ENCODE assay signal across 31 mouse cellular contexts in the genomic region with DNA sequence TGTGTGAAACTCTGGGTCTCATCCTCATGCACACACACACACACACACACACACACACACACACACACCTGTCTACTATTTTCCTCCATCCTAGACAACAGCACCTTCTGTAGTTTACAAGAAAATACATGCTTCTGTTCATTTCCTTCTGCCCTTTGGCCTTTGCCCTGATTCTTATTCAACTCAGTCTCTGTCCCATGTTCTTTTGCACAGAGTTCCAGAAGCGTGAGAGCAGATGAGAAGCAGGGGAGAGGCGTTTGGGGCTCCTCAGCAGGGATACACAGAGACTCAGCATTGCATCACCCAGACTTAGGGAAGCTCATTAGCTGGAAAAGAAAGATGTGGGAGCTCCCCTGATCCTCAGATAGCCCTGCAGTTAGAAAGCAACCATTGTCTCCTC. TPM values are rescaled to one million over a fixed set of nuclear protein-coding genes. Genes with fewer than 3 reads are reported as not detected.
A peak's percentile ranks its signal among the peaks of the same experiment; 100 is the strongest.
DNase-seq lines count a peak whose midpoint lies in the region; ATAC-seq lines count a peak whose summit lies in the region.
"Had no signal": no experiment of that assay in that cellular context is flagged by ENCODE, and none has a peak within 500 bp of the region (broad histone marks: within the 10 kb centered on the region; RNA-seq: fewer than 3 reads in every experiment).

No protein-coding gene starts in this region.

- H3K9ac ChIP-seq in kidney, embryonic 15.5 days = no peak overlapping the region
- no peak overlapping the region for H3K9ac ChIP-seq in stomach, embryonic 15.5 days
- H3K9ac ChIP-seq: embryonic facial prominence, embryonic 12.5 days; forebrain, embryonic 15.5 days; heart, embryonic 15.5 days; limb, embryonic 15.5 days; liver, embryonic 13.5 days; midbrain, embryonic 13.5 days had no signal

- H3K9me3 ChIP-seq in kidney, embryonic 15.5 days (replicated peaks) = no peaks in the 10 kb centered on the region
- H3K9me3 ChIP-seq in stomach, embryonic 15.5 days = no peaks in the 10 kb centered on the region
- H3K9me3 ChIP-seq: embryonic facial prominence, embryonic 12.5 days; forebrain, embryonic 10.5 days; forebrain, embryonic 15.5 days; G1E; heart, embryonic 15.5 days; limb, embryonic 10.5 days; limb, embryonic 15.5 days; liver, embryonic 13.5 days; megakaryocyte, embryonic 14.5 days; midbrain, embryonic 13.5 days had no signal

- DNase-seq in heart, adult 11 months = peak; percentile 67
- no peak for DNase-seq in heart, adult 9 months (ENCODE audit: low spot score in 2 of 2)
- peak; percentile 66 for DNase-seq in kidney, adult 9 months
- DNase-seq in adipocyte (ENCODE audit: low spot score) = peak; percentile 74
- no peak for DNase-seq in right cerebral cortex, postnatal 25 days
- DNase-seq: adrenal gland, postnatal 10 days; cerebellum, adult 11 months; cerebellum, adult 9-10 months; cerebellum, postnatal 36 days; gastrocnemius, adult 2 months; gastrocnemius, postnatal 36 days; heart, adult 2 months; layer of hippocampus, adult 9-11 months; liver, embryonic 13.5 days; lung, adult 18-20 months; lung, postnatal 4 days; right cerebral cortex, adult 18-20 months; right cerebral cortex, postnatal 4 days; thymus, postnatal 4 days had no signal

- no peak overlapping the region for H3K4me3 ChIP-seq in kidney, embryonic 15.5 days (replicated peaks)
- H3K4me3 ChIP-seq in stomach, embryonic 15.5 days (replicated peaks) = no peak overlapping the region
- H3K4me3 ChIP-seq: embryonic facial prominence, embryonic 12.5 days; forebrain, embryonic 10.5 days; forebrain, embryonic 15.5 days; gastrocnemius, adult 2 months; heart, adult 2 months; heart, embryonic 15.5 days; limb, embryonic 10.5 days; limb, embryonic 15.5 days; liver, embryonic 13.5 days; megakaryocyte, embryonic 14.5 days; midbrain, embryonic 13.5 days had no signal

- H3K4me2 ChIP-seq in kidney, embryonic 15.5 days = no peak overlapping the region
- no peak overlapping the region for H3K4me2 ChIP-seq in stomach, embryonic 15.5 days
- H3K4me2 ChIP-seq: embryonic facial prominence, embryonic 12.5 days; forebrain, embryonic 15.5 days; heart, embryonic 15.5 days; limb, embryonic 15.5 days; liver, embryonic 13.5 days; midbrain, embryonic 13.5 days had no signal

- peaks cover 15% of the 10 kb centered on the region for H3K4me1 ChIP-seq in kidney, embryonic 15.5 days
- peaks cover 5% of the 10 kb centered on the region; the same call in 1 of the 2 replicates for H3K4me1 ChIP-seq in stomach, embryonic 15.5 days
- H3K4me1 ChIP-seq: embryonic facial prominence, embryonic 12.5 days; forebrain, embryonic 10.5 days; forebrain, embryonic 15.5 days; limb, embryonic 10.5 days; limb, embryonic 15.5 days; midbrain, embryonic 13.5 days had no signal

- H3K36me3 ChIP-seq in kidney, embryonic 15.5 days = no peaks in the 10 kb centered on the region
- H3K36me3 ChIP-seq in stomach, embryonic 15.5 days = no peaks in the 10 kb centered on the region
- H3K36me3 ChIP-seq: embryonic facial prominence, embryonic 12.5 days; forebrain, embryonic 10.5 days; forebrain, embryonic 15.5 days; G1E; heart, embryonic 15.5 days; limb, embryonic 10.5 days; limb, embryonic 15.5 days; liver, embryonic 13.5 days; midbrain, embryonic 13.5 days had no signal

- H3K27ac ChIP-seq in kidney, embryonic 15.5 days = no peak overlapping the region
- peak overlapping the region; percentile 45; the same call in 1 of the 2 replicates for H3K27ac ChIP-seq in stomach, embryonic 15.5 days
- H3K27ac ChIP-seq: embryonic facial prominence, embryonic 12.5 days; forebrain, embryonic 10.5 days; forebrain, embryonic 15.5 days; gastrocnemius, adult 2 months; heart, adult 2 months; heart, embryonic 15.5 days; limb, embryonic 10.5 days; limb, embryonic 15.5 days; liver, embryonic 13.5 days; midbrain, embryonic 13.5 days had no signal

- H3K27me3 ChIP-seq in kidney, embryonic 15.5 days = no peaks in the 10 kb centered on the region
- H3K27me3 ChIP-seq in stomach, embryonic 15.5 days (replicated peaks) = no peaks in the 10 kb centered on the region
- H3K27me3 ChIP-seq: embryonic facial prominence, embryonic 12.5 days; forebrain, embryonic 15.5 days; heart, embryonic 15.5 days; limb, embryonic 15.5 days; liver, embryonic 13.5 days; megakaryocyte, embryonic 14.5 days; midbrain, embryonic 13.5 days had no signal

- WGBS in kidney, embryonic 15.5 days = 52% methylated on average over 2 of the region's 2 CpGs
- 30% methylated on average over 2 of the region's 2 CpGs for WGBS in stomach, embryonic 15.5 days

- no peak for ATAC-seq in kidney, embryonic 15.5 days (replicated peaks; ENCODE audit: low FRiP score)
- no peak for ATAC-seq in stomach, embryonic 15.5 days (ENCODE audit: insufficient read depth, low FRiP score, low read depth)
- ATAC-seq: forebrain, embryonic 15.5 days; hindbrain, embryonic 16.5 days; midbrain, embryonic 13.5 days had no signal

RNA-seq across cellular contexts. Expression of a gene that starts 13.8 kb away (rescaled TPM):
- 16.9 TPM in 2 replicates for polyA plus RNA-seq in kidney, embryonic 15.5 days (2015; fragmentation: Nextera tagmentation; extraction: Ambion mirVana)
- polyA plus RNA-seq in stomach, embryonic 15.5 days (2015; fragmentation: Nextera tagmentation; extraction: Ambion mirVana) = 14.8 and 16.3 TPM in 2 replicates

Comparison
In these comparisons a context has a peak if more than half of its experiments do, and no peak if none do; other contexts are left out.
1. DNase-seq: peak in heart, adult 11 months (single experiment), kidney, adult 9 months (single experiment) and adipocyte (single experiment); none in heart, adult 9 months (0 of 2) and right cerebral cortex, postnatal 25 days (single experiment).